Mouse (Mus musculus): Measurements from ENCODE around the gene Gpr89.
A peak's percentile ranks its signal among the peaks of the same experiment; 100 is the strongest.

Gpr89 gene

DNA sequence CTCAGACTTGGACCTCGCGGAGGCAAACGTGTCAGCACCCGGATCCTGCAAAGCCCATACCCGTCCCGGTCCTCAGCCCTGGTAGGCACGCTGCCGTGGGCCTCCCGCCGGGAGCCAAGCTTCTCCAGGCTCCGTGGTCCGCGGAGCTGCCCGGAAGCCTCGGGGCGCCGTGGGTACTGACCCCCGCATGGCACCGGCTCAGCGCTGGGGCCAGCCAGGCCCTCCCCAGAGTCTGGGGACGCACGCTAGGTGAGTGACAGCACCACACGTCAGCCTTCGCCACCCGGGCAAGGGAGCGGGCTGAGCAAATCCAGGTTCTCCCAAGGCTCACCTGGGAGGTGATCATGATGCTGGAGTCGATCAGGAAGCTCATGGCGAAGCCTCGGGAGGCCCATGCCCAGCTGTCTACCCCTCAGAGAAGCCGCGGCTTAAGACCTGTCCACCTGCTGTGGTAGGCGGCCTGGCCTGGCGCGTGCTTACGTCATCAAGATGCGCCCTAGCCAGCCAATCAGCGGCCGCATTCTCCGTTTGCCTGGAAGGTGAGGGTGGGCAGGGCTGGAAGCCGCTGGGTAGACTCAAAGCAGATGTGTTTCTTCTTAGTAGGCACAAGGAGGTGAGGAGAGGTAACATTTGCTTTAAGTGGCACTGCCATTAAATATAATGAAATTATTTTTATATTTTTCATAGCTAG is at the start of gene Gpr89:
Gpr89 (minus strand) TSS at position 496 of the 691 bp plus-strand sequence.
- DNase-seq = peak; percentile 95 to 97

DNA sequence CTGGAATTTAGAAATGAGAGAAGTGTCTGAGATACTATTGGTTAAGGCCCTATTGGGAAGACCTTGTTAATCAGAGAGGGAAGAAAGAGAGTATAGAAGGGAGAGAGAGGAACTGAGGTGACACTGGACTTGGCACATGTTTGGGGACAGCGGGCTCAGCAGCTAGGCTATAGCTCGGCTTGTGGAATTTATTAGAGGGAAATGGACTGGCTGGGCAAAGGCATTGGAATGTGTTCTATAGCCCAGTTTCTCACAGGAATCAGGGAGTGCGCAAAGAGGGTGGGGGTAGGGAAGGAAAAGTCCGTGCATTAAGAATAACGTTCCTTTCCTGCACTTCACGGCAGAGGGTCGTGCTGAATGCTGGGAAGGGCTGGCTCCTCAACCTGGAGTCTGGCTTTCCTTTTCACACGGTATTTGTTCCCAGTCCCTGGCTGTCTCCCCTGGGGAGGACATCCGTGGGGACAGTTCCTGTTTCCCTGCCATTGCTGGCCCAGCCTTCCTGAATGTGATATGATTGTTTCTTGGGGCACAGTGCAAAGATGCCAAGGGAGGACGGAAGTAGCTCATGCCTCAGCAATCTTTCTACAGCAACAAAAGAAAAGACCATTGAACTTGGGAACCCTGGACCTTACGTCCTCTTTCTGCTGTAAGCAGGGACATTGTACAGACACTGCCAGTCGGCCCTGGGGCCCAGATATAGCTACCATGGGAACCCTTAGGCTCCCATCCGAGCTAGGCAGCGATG is 48.5 kb upstream of the Gpr89 start:
- no peak for DNase-seq

DNA sequence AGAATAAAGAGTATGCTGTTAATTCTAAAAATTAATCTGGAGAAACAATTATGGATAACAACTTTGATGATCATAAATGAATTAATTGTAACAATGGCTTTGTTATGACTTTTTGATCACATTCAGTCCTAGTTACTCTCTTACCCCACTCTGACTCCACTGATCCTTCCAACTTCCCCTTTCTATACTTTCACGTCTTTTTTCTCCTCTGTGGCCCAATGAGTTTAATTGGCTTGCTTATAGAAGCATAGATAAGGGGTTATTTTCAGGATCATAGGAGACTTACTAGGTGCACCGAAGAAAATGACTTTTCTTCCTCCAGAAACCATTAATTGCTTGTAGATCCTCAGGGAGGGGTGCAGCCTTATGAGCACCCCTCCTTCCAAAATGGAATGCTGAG is 37.6 kb upstream of the Gpr89 start:
- DNase-seq = no peak

DNA sequence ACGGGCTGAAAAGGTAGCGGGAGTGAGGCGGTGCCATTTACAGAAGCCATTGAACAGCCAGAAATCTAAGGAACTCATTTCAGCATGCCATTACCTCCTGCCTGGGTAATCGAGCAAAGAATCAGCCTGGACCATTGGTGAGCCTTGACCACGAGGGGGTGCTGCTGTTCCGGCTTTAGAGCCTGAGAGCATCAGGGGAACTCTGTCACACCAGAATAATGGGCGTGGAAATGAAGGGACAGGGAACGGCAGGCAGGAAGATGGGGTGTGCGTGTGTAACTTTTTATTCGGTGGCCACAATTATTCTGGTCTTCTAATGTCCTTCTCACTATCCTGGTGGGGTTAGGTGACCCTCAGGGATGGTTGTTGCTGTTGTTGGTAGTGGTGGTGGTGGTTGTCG is 33.6 kb upstream of the Gpr89 start:
- peak; percentile 91 to 94 for DNase-seq

- no peak for DNase-seq
Measured at GRCm38 (mm10) chr3:96937606-96938005, 32.5 kb upstream of the Gpr89 start.

GRCm38 (mm10) chr3:96936241-96936640 is 31.1 kb upstream of the Gpr89 start:
- DNase-seq = peak in 1 of 2 experiments; percentile 13

GRCm38 (mm10) chr3:96931261-96931681 is 26.1 kb upstream of the Gpr89 start:
- DNase-seq = no peak

DNA sequence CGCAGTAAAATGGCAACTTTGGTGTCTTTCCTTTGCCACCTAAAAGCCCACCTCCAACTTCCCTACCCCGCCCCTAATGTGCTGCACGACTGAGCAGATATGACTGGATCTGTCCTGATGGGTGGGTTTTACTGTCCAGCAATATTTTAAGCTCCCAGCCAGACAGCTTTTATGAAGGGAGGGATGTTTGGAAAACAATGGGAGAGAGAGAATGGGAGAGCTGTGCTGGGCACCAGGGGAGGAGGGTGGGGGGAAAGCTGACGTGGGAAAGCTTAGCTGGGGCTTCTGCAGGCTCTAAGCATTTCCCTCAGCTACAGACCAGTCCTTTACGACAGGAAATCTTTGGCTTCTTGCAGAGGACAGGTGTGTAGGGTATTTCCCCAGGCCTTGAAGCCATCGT is 20.8 kb upstream of the Gpr89 start, which contains the start of gene Gja8:
Gja8 (minus strand) TSS at position 101 of the 400 bp plus-strand sequence.
- DNase-seq = no peak

DNA sequence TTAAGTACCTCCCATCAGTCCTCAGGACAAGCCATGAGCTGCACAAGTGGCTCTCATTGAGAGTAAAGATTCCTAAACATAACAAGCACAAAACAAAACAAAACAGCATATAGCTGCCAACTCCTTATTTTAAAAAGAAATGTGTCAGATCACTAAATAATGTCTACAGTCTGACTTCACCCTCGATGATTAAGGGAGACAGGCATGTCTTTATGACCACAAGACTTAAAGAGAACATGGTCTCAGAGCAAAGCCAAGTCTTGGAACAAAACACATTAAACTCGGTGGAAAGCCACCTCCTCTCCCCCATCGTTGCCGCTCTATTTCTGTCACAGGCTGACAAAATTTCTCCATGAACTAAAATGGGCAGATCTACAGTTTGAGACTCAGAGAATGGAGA is 19.5 kb upstream of the Gpr89 start:
- no peak for DNase-seq

- no peak for DNase-seq
Measured at GRCm38 (mm10) chr3:96920991-96921390, 15.8 kb upstream of the Gpr89 start.

DNA sequence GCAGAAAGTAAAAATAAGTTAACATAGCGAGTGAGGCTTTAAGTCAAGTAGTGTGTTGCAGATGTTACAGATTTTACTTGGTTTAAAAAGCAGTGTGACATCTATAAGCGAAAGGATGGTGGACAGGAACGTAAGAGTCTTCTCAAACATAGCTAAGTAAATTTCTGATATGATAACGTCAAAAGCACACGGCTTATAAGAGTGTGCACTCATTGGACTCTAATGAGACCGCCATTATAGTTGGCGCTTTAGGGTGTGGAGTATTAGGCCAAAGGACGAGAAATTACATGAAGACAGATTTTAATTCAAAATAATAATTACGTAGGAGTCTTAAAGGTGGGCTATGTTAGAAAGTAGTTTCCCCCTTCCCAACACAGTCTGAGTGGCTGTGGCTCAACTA is 446 bp upstream of the Gpr89 start:
- no peak for DNase-seq

DNA sequence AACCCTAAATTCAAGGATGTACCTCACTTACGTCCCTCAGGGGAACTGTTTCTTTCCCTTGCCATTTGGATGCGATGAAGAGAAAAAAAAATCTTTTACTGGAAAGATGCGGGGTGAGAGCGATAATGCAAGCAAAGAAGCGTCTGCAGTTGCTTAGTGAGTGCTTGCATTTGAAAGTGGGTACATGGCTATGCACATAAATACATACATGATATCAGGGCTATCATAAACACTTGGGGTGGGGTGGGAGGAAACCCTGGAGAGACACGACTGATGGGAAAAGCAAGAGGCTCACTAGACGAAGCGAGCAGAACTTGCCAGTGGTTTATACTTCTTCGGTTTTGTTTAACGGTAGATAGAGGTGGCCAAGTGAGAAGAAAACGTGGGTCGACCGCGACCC is 753 bp downstream of the Gpr89 start, which contains the start of gene Gja5:
Gja5 (plus strand) TSS at position 301 of the 400 bp plus-strand sequence.
- no peak for DNase-seq

GRCm38 (mm10) chr3:96902336-96902999 is 2.7 kb downstream of the Gpr89 start:
- no peak for DNase-seq

DNA sequence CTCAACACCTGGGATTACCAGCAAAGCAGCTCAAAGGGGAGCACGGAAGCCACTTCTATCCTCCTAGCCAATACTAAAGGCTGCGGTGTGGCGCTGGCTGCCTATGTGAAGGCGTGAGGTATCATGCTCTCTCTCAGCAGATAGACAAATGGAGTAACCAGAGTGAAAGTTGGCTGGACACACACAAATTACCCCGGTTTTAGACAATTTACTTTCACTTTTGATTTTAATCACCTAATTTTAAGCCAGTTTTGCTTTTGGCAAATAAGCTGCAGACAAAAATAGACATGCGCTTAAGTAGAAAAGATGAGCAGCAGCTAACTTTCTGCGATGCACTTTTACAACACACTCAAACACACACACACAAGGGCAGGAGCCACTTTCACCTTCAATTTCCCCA is 21.5 kb downstream of the Gpr89 start:
- no peak for DNase-seq

GRCm38 (mm10) chr3:96882061-96882849 is 22.9 kb downstream of the Gpr89 start:
- DNase-seq = no peak

DNA sequence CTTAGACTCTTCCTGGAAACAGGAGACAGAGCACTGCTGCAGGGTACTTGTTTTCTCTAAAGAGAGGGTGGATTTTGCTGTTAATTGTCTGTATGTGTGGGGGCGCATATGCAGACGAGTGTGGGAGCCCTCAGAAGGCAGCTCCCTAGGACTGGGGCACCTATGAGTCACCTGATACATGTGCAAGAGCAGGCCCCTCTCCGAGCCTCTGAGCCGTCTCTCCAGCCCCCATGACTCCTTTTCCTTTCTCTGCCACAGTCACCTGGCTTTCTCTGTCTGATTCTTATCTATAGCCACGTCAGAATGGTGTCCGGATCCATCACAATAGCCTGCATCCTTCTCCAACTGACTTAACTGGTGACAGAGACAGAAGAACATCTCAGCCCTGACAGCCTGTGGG is 23.6 kb downstream of the Gpr89 start:
- DNase-seq = no peak

GRCm38 (mm10) chr3:96880385-96880784 is 24.8 kb downstream of the Gpr89 start:
- no peak for DNase-seq

DNA sequence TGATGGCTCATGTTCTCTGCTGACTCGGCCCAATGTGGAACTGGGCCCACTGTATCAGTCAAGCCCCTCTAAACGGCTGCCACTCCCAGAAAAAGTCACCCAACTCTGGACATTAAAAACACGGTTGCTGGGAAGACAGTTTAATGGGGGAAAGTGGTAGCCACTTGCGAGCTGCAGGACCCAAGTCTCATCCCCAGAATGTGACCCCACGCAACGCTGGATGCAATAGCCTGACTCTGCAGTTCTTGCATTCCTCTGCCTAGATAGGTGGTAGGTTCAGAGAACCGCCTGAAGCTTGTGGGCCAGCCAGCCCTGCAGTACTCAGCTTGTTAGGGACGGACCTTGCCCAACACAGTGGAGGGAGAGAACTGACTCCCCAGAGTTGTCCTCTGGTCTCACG is 25.6 kb downstream of the Gpr89 start:
- no peak for DNase-seq

DNA sequence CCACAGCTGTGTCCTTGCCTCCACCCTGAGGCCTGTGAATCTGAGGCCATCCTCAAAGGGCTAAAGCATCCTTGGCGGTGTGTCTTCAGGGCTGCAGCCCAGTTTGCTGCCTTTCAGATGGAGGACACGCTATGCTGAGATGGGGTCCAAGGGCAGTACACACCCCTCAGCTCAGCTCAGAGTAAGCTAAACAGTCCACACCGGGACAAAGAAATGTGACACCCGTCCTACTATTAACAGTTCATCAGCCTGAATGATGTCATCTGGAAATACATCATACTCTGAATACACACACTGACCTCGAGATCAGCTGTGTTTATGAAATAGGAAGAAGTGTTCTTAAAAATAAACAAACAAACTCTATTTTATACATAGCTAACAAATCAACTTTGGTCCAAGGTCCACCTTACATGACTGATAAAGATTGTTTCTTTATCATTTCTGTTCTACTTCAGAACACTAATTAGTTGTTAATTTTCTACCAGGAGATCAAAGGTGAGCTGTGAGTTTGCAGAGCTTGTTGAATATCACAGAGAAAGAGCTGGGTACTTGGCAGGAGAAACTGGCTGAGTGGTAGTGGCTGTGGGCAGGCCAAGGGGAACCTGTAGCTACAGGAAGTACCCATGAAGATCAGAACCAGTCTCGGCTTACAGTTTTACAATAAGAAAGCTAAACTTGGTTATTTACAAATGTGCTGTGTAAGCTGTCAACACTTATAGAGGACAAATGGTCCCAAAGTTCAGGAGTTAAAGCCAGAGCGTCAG is 30.2 kb downstream of the Gpr89 start:
- no peak for DNase-seq

GRCm38 (mm10) chr3:96872501-96872900 is 32.6 kb downstream of the Gpr89 start:
- DNase-seq = no peak

DNA sequence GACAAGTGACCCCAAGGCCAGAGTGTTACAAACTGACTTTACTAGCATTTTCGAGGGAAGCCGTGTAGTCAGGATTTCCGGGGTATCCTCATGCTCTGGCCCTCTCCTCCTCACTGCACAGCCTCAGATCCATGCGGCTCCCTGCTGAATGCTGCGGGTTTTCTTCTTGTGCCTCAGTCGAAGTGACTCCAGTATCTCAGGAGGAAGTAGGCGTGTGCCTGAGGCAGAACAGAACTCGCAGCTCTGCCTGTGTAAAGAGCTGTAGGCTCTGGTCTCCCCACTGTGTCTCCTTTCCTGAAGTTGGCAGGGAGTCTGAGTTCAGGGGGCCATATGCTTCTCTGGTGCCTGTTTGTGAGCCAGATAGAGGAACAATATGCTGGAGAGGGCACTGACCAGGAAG is 34.1 kb downstream of the Gpr89 start:
- DNase-seq = no peak

- DNase-seq = no peak
Measured at GRCm38 (mm10) chr3:96870270-96870669, 34.9 kb downstream of the Gpr89 start.
